Mouse (Mus musculus): Measurements from ENCODE around the gene Efnb2. TPM values are rescaled to one million over a fixed set of nuclear protein-coding genes. Genes with fewer than 3 reads are reported as not detected.

The Efnb2 gene
- total RNA-seq, 2 experiments from 2014 or later: 34.2 to 41.3 TPM

DNA sequence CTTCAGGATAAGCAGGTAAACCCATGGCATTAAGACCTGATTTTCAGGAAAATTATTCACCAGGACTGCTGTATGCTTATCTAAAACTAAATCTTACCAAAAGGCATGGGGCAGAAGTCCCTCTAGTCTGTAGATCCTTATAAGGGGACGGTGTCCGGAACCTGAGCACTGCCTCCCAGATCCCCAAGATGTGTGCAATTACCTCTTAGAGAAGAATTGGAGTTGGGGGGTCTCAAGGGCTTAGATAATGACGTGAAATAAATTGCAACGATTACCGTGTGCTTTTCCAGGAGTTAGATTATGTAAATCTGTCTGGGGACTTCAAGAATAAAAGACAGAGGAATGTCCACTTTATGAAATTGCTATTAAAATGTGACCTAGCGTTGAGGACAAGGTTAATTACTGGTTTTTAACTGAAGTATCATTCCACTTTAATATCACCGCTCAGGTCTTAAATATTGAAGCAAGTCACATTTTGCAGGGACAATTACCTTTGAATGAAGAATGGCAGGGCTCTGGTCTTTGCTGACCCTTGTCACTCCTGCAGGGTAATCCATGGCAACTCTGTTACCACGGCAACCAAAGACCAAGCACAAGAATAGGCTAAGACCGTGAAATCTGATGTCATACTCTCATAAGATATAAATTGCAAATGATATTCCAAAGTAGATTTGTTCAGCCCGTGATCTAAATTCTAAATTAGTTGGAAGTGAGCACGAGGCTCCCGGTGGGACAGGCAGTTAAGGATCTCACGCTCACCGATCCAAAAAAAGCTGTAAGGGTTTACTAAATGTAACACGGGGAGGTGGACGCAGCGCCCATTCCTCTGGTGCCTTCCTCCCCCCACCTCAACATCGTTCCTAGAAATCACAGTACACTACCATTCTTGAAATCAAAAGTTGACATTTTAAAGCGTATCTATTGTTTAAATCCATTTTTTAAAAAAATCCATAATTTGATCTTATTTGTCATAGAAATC lies 86.2 kb downstream of the Efnb2 start:
- DNase-seq (ENCODE audit: low spot score in 2 of 2): no peak

DNA sequence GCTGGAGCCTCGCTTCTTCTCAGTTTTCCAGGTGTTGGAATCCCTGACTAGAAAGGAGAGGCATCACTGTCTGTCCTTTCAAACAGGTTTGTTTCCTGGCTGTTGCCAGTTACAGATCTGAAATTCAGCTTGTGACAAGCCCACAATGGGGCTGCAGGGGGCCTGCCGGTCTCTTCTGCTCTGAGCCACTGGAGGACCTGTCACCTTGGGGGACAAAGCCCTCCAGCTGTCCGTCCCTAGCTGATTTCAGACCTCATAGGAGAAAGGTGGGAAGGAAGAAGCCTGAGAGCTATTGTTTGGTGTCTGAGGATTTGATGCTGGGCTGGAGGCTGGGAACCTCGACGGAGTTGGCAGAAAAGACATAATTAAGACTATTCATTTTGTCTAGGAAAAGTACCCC lies 88.8 kb downstream of the Efnb2 start:
- no peak for DNase-seq (ENCODE audit: low spot score in 2 of 2)

DNA sequence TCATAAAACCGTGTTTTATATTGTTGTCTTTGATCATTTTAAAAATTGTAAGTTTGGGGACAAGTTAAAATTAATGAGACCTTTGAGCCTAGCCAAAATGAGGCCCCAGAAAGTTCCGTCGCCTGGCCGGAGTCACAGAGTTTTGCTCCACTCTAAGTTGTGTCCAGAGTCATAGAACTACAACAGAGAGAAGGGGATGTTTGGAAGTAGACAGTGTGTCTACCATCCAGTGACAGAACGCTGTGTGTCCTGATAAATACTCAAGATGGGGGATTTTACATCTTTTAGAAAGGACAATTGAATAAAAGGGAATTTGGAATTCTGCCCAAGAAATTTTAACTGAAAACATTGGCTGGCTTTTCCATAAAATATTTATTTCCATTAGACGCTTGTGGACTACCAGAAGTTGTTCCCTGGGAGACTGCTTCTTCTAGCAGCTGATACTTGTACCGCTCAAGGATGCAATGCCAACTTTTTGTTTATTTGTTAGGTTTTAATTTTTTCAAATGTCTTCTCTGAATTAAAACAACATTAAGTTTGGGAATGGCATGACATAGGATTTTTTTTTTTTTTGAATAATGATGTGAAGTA lies 89.3 kb downstream of the Efnb2 start:
- no peak for DNase-seq (ENCODE audit: low spot score in 2 of 2)

DNA sequence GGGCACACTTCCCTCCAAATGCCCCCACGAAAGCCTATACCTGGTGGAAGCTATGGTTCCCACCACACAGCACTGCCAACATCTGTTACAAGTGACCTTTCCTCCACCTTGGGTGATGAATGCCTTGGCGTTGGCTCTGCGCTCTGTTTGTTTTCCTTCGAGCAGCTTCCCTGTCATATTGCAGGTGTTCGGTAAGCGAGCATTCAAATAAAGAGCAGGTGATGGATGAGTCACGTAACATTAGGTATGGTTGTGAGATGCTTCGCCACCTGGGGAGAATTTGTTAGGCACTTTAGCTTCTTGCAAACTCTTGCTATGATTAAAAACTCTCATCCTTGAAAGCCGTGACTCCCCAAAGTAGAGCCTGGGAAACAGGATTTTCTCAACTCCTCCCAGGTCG lies 91.8 kb downstream of the Efnb2 start:
- no peak for DNase-seq (ENCODE audit: low spot score in 2 of 2)

DNA sequence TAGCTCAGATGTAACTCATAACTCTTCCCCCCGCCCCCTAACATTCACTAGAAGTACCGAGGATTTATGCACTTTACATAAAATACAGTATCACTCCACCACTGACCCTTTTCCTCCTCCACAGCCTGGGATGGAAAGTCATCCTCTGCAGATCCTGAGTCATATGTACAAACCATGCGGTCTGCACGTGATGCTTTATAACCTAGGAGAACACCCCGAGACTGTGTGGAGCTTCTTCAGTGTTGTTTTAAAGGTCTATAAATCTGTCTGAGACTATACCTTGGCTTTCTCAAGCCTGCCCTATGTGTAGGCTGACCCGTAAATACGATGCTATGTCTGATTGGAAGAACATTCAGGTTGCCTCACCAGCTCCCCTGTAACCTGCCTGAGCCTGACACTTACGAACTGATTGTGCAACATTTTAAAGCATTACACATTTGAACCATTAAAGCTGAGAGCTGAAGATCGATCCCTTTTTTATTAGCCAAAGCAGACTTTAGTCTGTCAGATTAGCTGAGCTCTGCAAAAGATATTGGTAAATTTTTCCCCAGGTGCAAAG lies 92.7 kb downstream of the Efnb2 start:
- no peak for DNase-seq (ENCODE audit: low spot score in 2 of 2)

Small RNAs within 50 kb of the gene (microRNA-seq; reads per million reads assigned to microRNA genes)
- gene Mir7654: 1.8 reads per million

Other genes starting within 250 kb of the Efnb2 start
- 100 to 1,000 TPM; 124 to 137 TPM for gene Arglu1, start 29.3 kb upstream of the Efnb2 start, total RNA-seq (2021)

Data from adrenal gland, postnatal 4 days (tissue).